Mouse (Mus musculus) MEL (cell line): ENCODE results near the gene Tyk2.

Experiments used
- CHD1 ChIP-seq: IDR thresholded peaks from 2 replicates; pipeline ENCODE4 v1.6.1; 2012; ENCODE audit warnings: low read depth, mild to moderate bottlenecking, inconsistent platforms, low read length, improper control_type of control experiment
- CHD2 ChIP-seq: IDR thresholded peaks from 2 replicates; pipeline ENCODE4 v1.6.1; 2011; ENCODE audit warnings: low read length, improper control_type of control experiment
- CTCF ChIP-seq, 3 experiments: IDR thresholded peaks in 2 of 3; conservative IDR thresholded peaks in 1 of 3; 2 replicates each; pipeline ENCODE4 v1.5.1; 2011 to 2012; ENCODE audit warnings: low read length in 3 of 3, low read depth in 2 of 3, mild to moderate bottlenecking in 2 of 3, improper control_type of control experiment in 1 of 3, inconsistent platforms in 1 of 3, mixed read lengths in 1 of 3, moderate library complexity in 1 of 3; ENCODE audit not compliant: control insufficient read depth in 1 of 3, insufficient read depth in 1 of 3, poor library complexity in 1 of 3, severe bottlenecking in 1 of 3
- E2F4 ChIP-seq: IDR thresholded peaks from 2 replicates; pipeline ENCODE4 v1.6.1; 2011; ENCODE audit warnings: low read depth, low read length, improper control_type of control experiment, borderline replicate concordance
- MAFK ChIP-seq: IDR thresholded peaks from 2 replicates; pipeline ENCODE4 v1.6.1; 2011; ENCODE audit warnings: low read depth, mild to moderate bottlenecking, low read length, improper control_type of control experiment, borderline replicate concordance
- MAX ChIP-seq: IDR thresholded peaks from 2 replicates; pipeline ENCODE4 v1.6.1; 2011; ENCODE audit warnings: low read length, improper control_type of control experiment
- MAZ ChIP-seq: IDR thresholded peaks from 2 replicates; pipeline ENCODE4 v1.6.1; 2012; ENCODE audit warnings: low read depth, mild to moderate bottlenecking, inconsistent platforms, low read length, improper control_type of control experiment
- POLR2A ChIP-seq, 2 experiments: IDR thresholded peaks; 2 replicates each; pipeline ENCODE4 v1.6.1; 2011 to 2012; ENCODE audit warnings: low read length in 2 of 2, mild to moderate bottlenecking in 2 of 2, control low read depth in 1 of 2, improper control_type of control experiment in 1 of 2, low read depth in 1 of 2, moderate library complexity in 1 of 2; ENCODE audit not compliant: control insufficient read depth in 1 of 2, insufficient read depth in 1 of 2, poor library complexity in 1 of 2

DNA sequence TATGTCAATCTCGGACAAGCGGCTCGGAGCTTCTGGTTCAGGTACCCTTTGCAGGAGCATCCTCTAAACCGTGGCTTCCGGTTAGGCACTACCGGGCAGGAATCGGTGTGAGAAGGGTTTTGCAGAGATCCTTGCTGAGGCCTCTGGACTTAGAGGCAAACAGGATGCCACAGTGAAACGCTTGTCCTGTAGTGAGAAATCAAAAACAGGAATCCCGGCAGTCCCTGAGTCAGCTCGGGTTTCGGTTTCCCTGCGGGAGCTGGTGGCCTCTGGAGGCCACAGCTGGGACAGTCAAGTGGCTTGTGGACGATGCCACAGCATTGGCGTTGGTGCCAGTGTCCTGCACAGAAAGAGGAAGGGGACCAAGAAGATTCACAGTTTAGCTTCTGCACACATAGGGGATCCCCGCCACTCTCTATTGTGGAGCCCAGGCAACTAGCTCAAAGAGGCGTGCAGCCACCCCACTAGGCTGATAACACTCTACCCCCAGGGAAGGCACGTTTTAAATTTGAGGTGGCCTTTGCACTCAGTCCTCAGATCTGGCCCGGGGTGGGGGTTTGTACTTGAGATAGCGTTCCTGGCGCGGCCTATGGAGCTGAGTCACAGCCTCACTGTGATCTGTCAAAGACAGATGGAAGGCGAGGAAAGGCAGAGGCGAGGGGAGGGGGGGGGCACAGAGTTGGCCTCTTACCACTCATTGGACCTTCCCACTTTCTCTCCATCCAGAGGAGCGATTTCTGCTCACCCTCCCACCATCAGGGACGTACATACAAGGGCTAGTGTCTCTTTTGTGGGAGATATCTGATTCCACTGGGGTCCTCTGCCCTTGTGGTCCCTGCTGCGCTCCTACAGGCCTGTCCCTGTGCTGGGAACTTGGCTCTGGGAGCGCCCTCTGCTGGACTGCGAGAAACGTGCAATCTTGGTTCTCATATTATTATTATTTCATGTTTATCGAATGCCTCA lies 37.4 kb upstream of the Tyk2 start:
- no peak for TF ChIP-seq CHD1
- no peak for TF ChIP-seq MAZ
- no peak for TF ChIP-seq MAFK
- no peak for TF ChIP-seq CHD2
- peak in 1 of 2 experiments; percentile 82; a peak in 2 of 4 replicates for TF ChIP-seq POLR2A (IDR thresholded peaks at IDR 0.05; ENCODE audit: control insufficient read depth in 1 of 2, insufficient read depth in 1 of 2, low read depth in 1 of 2, low read length in 2 of 2, poor library complexity in 1 of 2)
- peak in 1 of 3 experiments; percentile 100; a peak in 2 of 6 replicates for TF ChIP-seq CTCF (IDR thresholded peaks at IDR 0.05 in 2 of 3, conservative IDR thresholded peaks at IDR 0.05 in 1 of 3; ENCODE audit: control insufficient read depth in 1 of 3, insufficient read depth in 1 of 3, low read depth in 2 of 3, low read length in 3 of 3, poor library complexity in 1 of 3, severe bottlenecking in 1 of 3)
- TF ChIP-seq MAX: no peak
- TF ChIP-seq E2F4: no peak
